Mouse (Mus musculus) MEL (cell line): ENCODE measurements around the gene Gm8439. TPM values are rescaled to one million over a fixed set of nuclear protein-coding genes. Genes with fewer than 3 reads are reported as not detected.

Source experiments
- DNase-seq: peaks from one replicate; pipeline ENCODE4 v3.0.0; 2011; ENCODE audit warnings: low read depth, low spot score
- H3K27ac ChIP-seq: 2 replicates; pipeline ENCODE4 v1.5.1; 2012; ENCODE audit warnings: low read depth, mild to moderate bottlenecking, control low read depth, low read length, moderate library complexity; ENCODE audit not compliant: control insufficient read depth
- H3K27me3 ChIP-seq, 2 experiments: fragments of 150-350 bp in 1 of 2; sonication (generic) in 1 of 2; 2 replicates each; pipeline ENCODE4 v1.6.1; 2012; ENCODE audit warnings: low read length in 2 of 2, mild to moderate bottlenecking in 2 of 2, improper control_type of control experiment in 1 of 2, moderate library complexity in 1 of 2; ENCODE audit not compliant: insufficient read depth in 2 of 2, control insufficient read depth in 1 of 2
- H3K36me3 ChIP-seq, 2 experiments: 2 replicates each; pipeline ENCODE4 v1.6.1; 2012 to 2014; ENCODE audit warnings: low read length in 2 of 2, improper control_type of control experiment in 1 of 2, inconsistent platforms in 1 of 2, mild to moderate bottlenecking in 1 of 2; ENCODE audit not compliant: insufficient read depth in 2 of 2, control insufficient read depth in 1 of 2
- H3K4me1 ChIP-seq, 2 experiments: fragments of 150-350 bp in 1 of 2; sonication (generic) in 1 of 2; 2 replicates each; pipeline ENCODE4 v1.6.1; 2012; ENCODE audit warnings: low read length in 2 of 2, improper control_type of control experiment in 1 of 2, mild to moderate bottlenecking in 1 of 2; ENCODE audit not compliant: insufficient read depth in 2 of 2, control insufficient read depth in 1 of 2
- H3K4me3 ChIP-seq, 2 experiments: fragments of 150-350 bp in 1 of 2; sonication (generic) in 1 of 2; 2 replicates each; pipeline ENCODE4 v1.5.1; 2012; ENCODE audit warnings: low read depth in 2 of 2, low read length in 2 of 2, mild to moderate bottlenecking in 2 of 2, moderate library complexity in 2 of 2, control low read depth in 1 of 2, improper control_type of control experiment in 1 of 2; ENCODE audit not compliant: control insufficient read depth in 1 of 2, insufficient read depth in 1 of 2
- H3K79me2 ChIP-seq: 2 replicates; pipeline ENCODE4 v1.6.1; 2012; ENCODE audit warnings: mild to moderate bottlenecking, low read length, moderate library complexity; ENCODE audit not compliant: control insufficient read depth, poor library complexity, insufficient read depth
- H3K9ac ChIP-seq: 2 replicates; pipeline ENCODE4 v1.6.1; 2012; ENCODE audit warnings: low read depth, mild to moderate bottlenecking, control low read depth, low read length, moderate library complexity; ENCODE audit not compliant: control insufficient read depth, poor library complexity, severe bottlenecking
- H3K9me3 ChIP-seq: fragments of 150-350 bp; sonication (generic); replicated peaks from 2 replicates; pipeline ENCODE4 v1.6.1; 2012; ENCODE audit warnings: mild to moderate bottlenecking, low read length, improper control_type of control experiment, moderate library complexity; ENCODE audit not compliant: insufficient read depth
- CHD2 ChIP-seq: IDR thresholded peaks from 2 replicates; pipeline ENCODE4 v1.6.1; 2011; ENCODE audit warnings: low read length, improper control_type of control experiment
- CTCF ChIP-seq, 3 experiments: IDR thresholded peaks in 2 of 3; conservative IDR thresholded peaks in 1 of 3; 2 replicates each; pipeline ENCODE4 v1.5.1; 2011 to 2012; ENCODE audit warnings: low read length in 3 of 3, low read depth in 2 of 3, mild to moderate bottlenecking in 2 of 3, improper control_type of control experiment in 1 of 3, inconsistent platforms in 1 of 3, mixed read lengths in 1 of 3, moderate library complexity in 1 of 3; ENCODE audit not compliant: control insufficient read depth in 1 of 3, insufficient read depth in 1 of 3, poor library complexity in 1 of 3, severe bottlenecking in 1 of 3
- ELF1 ChIP-seq: IDR thresholded peaks from 2 replicates; pipeline ENCODE4 v1.6.1; 2014; ENCODE audit warnings: low read depth, mild to moderate bottlenecking, inconsistent platforms, low read length, improper control_type of control experiment, moderate library complexity
- EP300 ChIP-seq, 2 experiments: IDR thresholded peaks; 2 replicates each; pipeline ENCODE4 v1.6.1; 2011; ENCODE audit warnings: improper control_type of control experiment in 2 of 2, low read length in 2 of 2, low read depth in 1 of 2, mild to moderate bottlenecking in 1 of 2
- ETS1 ChIP-seq: IDR thresholded peaks from 2 replicates; pipeline ENCODE4 v1.6.1; 2012; ENCODE audit warnings: low read depth, mild to moderate bottlenecking, inconsistent platforms, low read length, improper control_type of control experiment, moderate library complexity
- GATA1 ChIP-seq: IDR thresholded peaks from 2 replicates; pipeline ENCODE4 v1.6.1; 2011; ENCODE audit warnings: low read depth, low read length, improper control_type of control experiment
- HCFC1 ChIP-seq: IDR thresholded peaks from 2 replicates; pipeline ENCODE4 v1.6.1; 2012; ENCODE audit warnings: low read depth, mild to moderate bottlenecking, inconsistent platforms, low read length, improper control_type of control experiment, moderate library complexity
- JUND ChIP-seq: IDR thresholded peaks from 2 replicates; pipeline ENCODE4 v1.6.1; 2011; ENCODE audit warnings: low read depth, mild to moderate bottlenecking, improper control_type of control experiment, low read length
- KAT2A ChIP-seq: conservative IDR thresholded peaks from 2 replicates; pipeline ENCODE4 v1.6.1; 2012; ENCODE audit warnings: low read depth, low read length, improper control_type of control experiment, inconsistent platforms
- MAFK ChIP-seq: IDR thresholded peaks from 2 replicates; pipeline ENCODE4 v1.6.1; 2011; ENCODE audit warnings: low read depth, mild to moderate bottlenecking, low read length, improper control_type of control experiment, borderline replicate concordance
- MAX ChIP-seq: IDR thresholded peaks from 2 replicates; pipeline ENCODE4 v1.6.1; 2011; ENCODE audit warnings: low read length, improper control_type of control experiment
- MEF2A ChIP-seq: IDR thresholded peaks from 2 replicates; pipeline ENCODE4 v1.6.1; 2014; ENCODE audit warnings: low read depth, mild to moderate bottlenecking, inconsistent platforms, low read length, improper control_type of control experiment; ENCODE audit not compliant: poor library complexity, insufficient replicate concordance, severe bottlenecking; ENCODE audit errors: extremely low read depth
- MXI1 ChIP-seq: IDR thresholded peaks from 2 replicates; pipeline ENCODE4 v1.6.1; 2011; ENCODE audit warnings: mild to moderate bottlenecking, low read depth, low read length, improper control_type of control experiment
- NELFE ChIP-seq: IDR thresholded peaks from 2 replicates; pipeline ENCODE4 v1.6.1; 2011; ENCODE audit warnings: low read depth, low read length, improper control_type of control experiment
- NRF1 ChIP-seq: IDR thresholded peaks from 2 replicates; pipeline ENCODE4 v1.6.1; 2014; ENCODE audit warnings: low read depth, mild to moderate bottlenecking, inconsistent platforms, low read length, improper control_type of control experiment, moderate library complexity; ENCODE audit not compliant: poor library complexity, insufficient read depth, severe bottlenecking
- RAD21 ChIP-seq: IDR thresholded peaks from 2 replicates; pipeline ENCODE4 v1.6.1; 2011; ENCODE audit warnings: mild to moderate bottlenecking, low read depth, low read length, improper control_type of control experiment
- RCOR1 ChIP-seq: IDR thresholded peaks from 2 replicates; pipeline ENCODE4 v1.6.1; 2012; ENCODE audit warnings: low read depth, mild to moderate bottlenecking, inconsistent platforms, low read length, improper control_type of control experiment
- SIN3A ChIP-seq: IDR thresholded peaks from 2 replicates; pipeline ENCODE4 v1.6.1; 2012; ENCODE audit warnings: low read length, improper control_type of control experiment, inconsistent platforms
- SMC3 ChIP-seq: IDR thresholded peaks from 2 replicates; pipeline ENCODE4 v1.6.1; 2011; ENCODE audit warnings: low read depth, low read length, improper control_type of control experiment
- TBP ChIP-seq: IDR thresholded peaks from 2 replicates; pipeline ENCODE4 v1.8.0; 2011; ENCODE audit warnings: low read depth, low read length, improper control_type of control experiment
- TCF12 ChIP-seq: IDR thresholded peaks from 2 replicates; pipeline ENCODE4 v1.6.1; 2014; ENCODE audit warnings: low read depth, mild to moderate bottlenecking, inconsistent platforms, low read length, improper control_type of control experiment, moderate library complexity
- UBTF ChIP-seq: IDR thresholded peaks from 2 replicates; pipeline ENCODE4 v1.6.1; 2012; ENCODE audit warnings: low read depth, mild to moderate bottlenecking, inconsistent platforms, low read length, improper control_type of control experiment, moderate library complexity, borderline replicate concordance; ENCODE audit not compliant: insufficient read depth
- USF1 ChIP-seq: IDR thresholded peaks from 2 replicates; pipeline ENCODE4 v1.6.1; 2014; ENCODE audit warnings: low read depth, mild to moderate bottlenecking, inconsistent platforms, low read length, improper control_type of control experiment, moderate library complexity
- USF2 ChIP-seq, 2 experiments: IDR thresholded peaks; 2 replicates each; pipeline ENCODE4 v1.6.1; 2011 to 2012; ENCODE audit warnings: improper control_type of control experiment in 2 of 2, low read length in 2 of 2, borderline replicate concordance in 1 of 2, inconsistent platforms in 1 of 2, low read depth in 1 of 2, mild to moderate bottlenecking in 1 of 2; ENCODE audit not compliant: insufficient read depth in 1 of 2
- ZMIZ1 ChIP-seq: IDR thresholded peaks from 2 replicates; pipeline ENCODE4 v1.6.1; 2012; ENCODE audit warnings: low read depth, mild to moderate bottlenecking, inconsistent platforms, low read length, improper control_type of control experiment, moderate library complexity
- polyA plus RNA-seq, 2 experiments: library from polyadenylated mRNA; stranded (reverse) in 1 of 2; unstranded in 1 of 2; fragments of >175 nt in 1 of 2; fragments of >200 nt in 1 of 2; gene quantifications; 2 replicates each; pipeline versions ENCODE4 v1.2.1 to v1.2.4; 2012; ENCODE audit warnings: low replicate concordance in 2 of 2, low read depth in 1 of 2; ENCODE audit not compliant: insufficient read length in 2 of 2, insufficient read depth in 1 of 2, missing spikeins in 1 of 2
- total RNA-seq: library from RNA; depleted of rRNA; stranded (reverse); fragments of 300-350 nt; gene quantifications from 2 replicates; pipeline ENCODE4 v1.2.3, GENCODE M21; 2012

Gm8439 gene
- total and polyA plus RNA-seq, 3 experiments, result not detected

DNA sequence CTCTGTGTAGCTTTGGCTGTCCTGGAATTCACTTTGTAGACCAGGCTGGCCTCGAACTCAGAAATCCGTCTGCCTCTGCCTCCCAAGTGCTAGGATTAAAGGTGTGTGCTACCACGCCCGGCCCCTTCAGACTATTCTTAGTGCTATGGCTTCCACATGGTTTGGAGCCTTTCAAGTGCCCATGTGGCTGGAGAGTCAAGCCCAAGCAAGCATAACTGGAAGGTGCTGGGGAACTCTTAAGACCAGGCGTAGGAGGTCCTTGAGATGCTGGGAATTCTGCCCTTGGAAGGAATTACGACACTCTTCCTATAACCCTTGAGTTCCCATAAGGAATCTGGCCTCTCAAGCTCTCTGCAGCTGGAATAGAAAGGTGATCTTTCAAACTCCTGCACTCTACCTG, 32.0 kb upstream of the Gm8439 start:
- no peaks in the 10 kb centered on the region for H3K79me2 ChIP-seq
- H3K9me3 ChIP-seq, result no peaks in the 10 kb centered on the region
- no peak for DNase-seq
- peaks cover 0 to 49% of the 10 kb centered on the region in 2 experiments; a peak in 2 of 4 replicates for H3K36me3 ChIP-seq
- H3K4me1 ChIP-seq, result no peaks in the 10 kb centered on the region
- no peaks in the 10 kb centered on the region for H3K27me3 ChIP-seq
- no peak overlapping the region for H3K4me3 ChIP-seq
- H3K27ac ChIP-seq, result no peak overlapping the region
- no peak overlapping the region for H3K9ac ChIP-seq
- TF ChIP-seq UBTF, result no peak
- no peak for TF ChIP-seq MAFK
- no peak for TF ChIP-seq MAX
- TF ChIP-seq USF2 (IDR thresholded peaks at IDR 0.05; ENCODE audit: borderline replicate concordance in 1 of 2, insufficient read depth in 1 of 2, low read depth in 1 of 2, low read length in 2 of 2), result no peak
- TF ChIP-seq NRF1, result no peak
- no peak for TF ChIP-seq CTCF (IDR thresholded peaks at IDR 0.05 in 2 of 3, conservative IDR thresholded peaks at IDR 0.05 in 1 of 3; ENCODE audit: control insufficient read depth in 1 of 3, insufficient read depth in 1 of 3, low read depth in 2 of 3, low read length in 3 of 3, poor library complexity in 1 of 3, severe bottlenecking in 1 of 3)
- TF ChIP-seq NELFE, result no peak
- TF ChIP-seq ELF1, result no peak
- no peak for TF ChIP-seq SIN3A
- no peak for TF ChIP-seq JUND
- no peak for TF ChIP-seq RAD21
- no peak for TF ChIP-seq USF1
- TF ChIP-seq EP300 (IDR thresholded peaks at IDR 0.05; ENCODE audit: low read depth in 1 of 2, low read length in 2 of 2), result no peak
- no peak for TF ChIP-seq CHD2
- no peak for TF ChIP-seq TBP
- TF ChIP-seq ETS1, result no peak
- TF ChIP-seq ZMIZ1, result no peak

GRCm38 (mm10) chr4:120565726-120566125, 22.8 kb upstream of the Gm8439 start:
- Histone ChIP-seq H3K36me3 (peaks cover 18 to 24% of the 10 kb centered on the region in 2 experiments), H3K27ac (no peak overlapping the region), H3K27me3 (no peaks in the 10 kb centered on the region), H3K4me1 (peaks cover 7 to 14% of the 10 kb centered on the region in 2 experiments; a peak in 3 of 4 replicates), H3K9ac (no peak overlapping the region), H3K4me3 (no peak overlapping the region), H3K9me3 (no peaks in the 10 kb centered on the region), H3K79me2 (peaks cover 41% of the 10 kb centered on the region)
- TF ChIP-seq CTCF (IDR thresholded peaks at IDR 0.05 in 2 of 3, conservative IDR thresholded peaks at IDR 0.05 in 1 of 3; ENCODE audit: control insufficient read depth in 1 of 3, insufficient read depth in 1 of 3, low read depth in 2 of 3, low read length in 3 of 3, poor library complexity in 1 of 3, severe bottlenecking in 1 of 3), result no peak
- no peak for TF ChIP-seq USF2 (IDR thresholded peaks at IDR 0.05; ENCODE audit: borderline replicate concordance in 1 of 2, insufficient read depth in 1 of 2, low read depth in 1 of 2, low read length in 2 of 2)
- no peak for TF ChIP-seq TCF12
- no peak for TF ChIP-seq RAD21
- no peak for TF ChIP-seq KAT2A
- TF ChIP-seq RCOR1, result no peak
- TF ChIP-seq NELFE, result no peak
- no peak for TF ChIP-seq HCFC1
- TF ChIP-seq MXI1, result no peak
- no peak for TF ChIP-seq SMC3
- TF ChIP-seq JUND, result no peak
- no peak for TF ChIP-seq MEF2A
- no peak for TF ChIP-seq GATA1
- no peak for DNase-seq
